Mouse (Mus musculus) gastrocnemius, postnatal 14 days (tissue): ENCODE measurements at regions not wholly inside any gene's neighbourhood (a gene's known extent, or its start where the extent isn't known, plus 50 kb on each side); places are given as distances from the start of the nearest gene placed in this dataset.

Experiments
- DNase-seq: peaks from one replicate; pipeline ENCODE4 v3.0.0; 2021; ENCODE audit warnings: mixed read lengths
- intact Hi-C: fragments of 180-260 bp; cut with DNase I; formaldehyde crosslinking; loops from one replicate; pipeline ENCODE4 v1.15.1; 2025; ENCODE audit warnings: low total_unique reads

DNA sequence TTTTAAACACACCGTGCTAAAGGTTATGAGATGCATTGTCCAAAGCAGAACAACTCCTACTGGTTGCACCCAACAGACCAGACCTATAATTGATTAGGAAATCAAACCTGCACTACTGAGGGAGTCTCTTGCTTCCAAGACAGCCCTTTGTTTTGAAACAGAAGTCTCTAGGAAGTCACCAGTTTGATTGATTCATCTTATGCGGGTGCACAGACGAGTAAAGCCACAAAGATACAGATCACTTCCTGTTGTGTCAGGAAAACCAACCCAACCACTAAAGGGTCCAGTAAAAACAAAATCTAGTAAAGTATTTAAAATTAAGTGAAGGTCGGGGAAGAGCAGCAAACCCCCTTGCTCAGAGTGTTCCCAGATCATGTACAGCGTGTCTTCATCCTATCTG is 58.3 kb upstream of the N6amt1 start:
- DNase-seq, result no peak
- intact Hi-C loops, result no loop called here

DNA sequence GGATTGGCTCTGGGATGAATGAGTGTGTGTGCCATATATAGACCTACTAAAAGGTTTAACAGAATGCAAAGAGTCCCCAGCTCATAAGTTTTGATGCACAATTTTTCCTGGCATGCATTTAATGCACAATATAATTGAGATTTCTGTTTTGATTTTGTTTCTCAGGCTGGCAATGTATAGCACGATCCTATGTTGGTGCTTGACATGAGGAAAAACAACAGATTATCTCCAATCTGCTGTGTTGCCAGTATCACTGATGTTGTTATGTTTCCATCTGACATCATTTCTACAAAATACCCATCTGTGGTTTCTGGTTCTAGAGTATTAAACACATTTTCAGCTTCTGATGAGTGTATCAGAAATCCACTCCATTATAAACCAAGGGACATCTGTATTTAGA is 61.2 kb upstream of the N6amt1 start:
- intact Hi-C loops, result no loop called here
- DNase-seq, result no peak

DNA sequence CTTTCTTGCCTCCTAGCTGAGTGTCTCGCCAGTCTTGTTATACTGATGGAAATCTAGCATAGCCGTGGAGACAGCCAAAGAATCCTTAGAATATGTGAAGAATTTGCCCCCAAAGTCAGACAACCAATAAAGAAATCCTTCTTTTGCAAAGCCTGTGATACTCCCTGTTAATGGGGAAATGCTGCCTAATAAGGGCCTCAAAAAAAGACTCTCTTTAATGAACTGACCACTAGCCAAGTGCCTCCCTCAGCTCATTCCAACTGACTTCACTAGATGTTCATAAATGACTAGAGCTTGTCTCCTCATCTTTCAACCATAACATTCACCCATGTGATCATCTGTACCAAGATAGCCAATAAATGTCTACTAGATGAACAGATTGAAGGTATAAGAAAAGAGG is 62.3 kb upstream of the N6amt1 start:
- intact Hi-C loops, result no loop called here
- DNase-seq, result no peak

DNA sequence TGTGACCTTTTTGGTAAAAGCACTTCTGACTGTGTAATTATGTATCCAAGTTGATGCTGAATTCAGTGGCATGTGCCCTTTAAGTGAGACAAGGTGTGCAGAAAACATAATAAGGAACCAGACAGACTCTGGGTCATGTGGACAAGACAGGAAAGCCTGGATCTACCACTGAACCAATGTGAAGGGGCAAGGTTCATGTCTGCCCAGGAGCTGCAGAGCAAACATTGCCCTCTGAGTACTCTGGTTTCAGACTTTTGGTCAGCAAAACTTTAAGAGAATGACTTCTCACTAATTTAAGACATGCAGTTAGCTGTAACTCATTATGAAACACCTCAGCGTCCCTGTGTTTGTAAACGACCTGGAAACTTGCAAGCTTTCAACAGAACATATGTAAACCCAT is 68.3 kb upstream of the N6amt1 start:
- intact Hi-C loops, result no loop called here
- no peak for DNase-seq

DNA sequence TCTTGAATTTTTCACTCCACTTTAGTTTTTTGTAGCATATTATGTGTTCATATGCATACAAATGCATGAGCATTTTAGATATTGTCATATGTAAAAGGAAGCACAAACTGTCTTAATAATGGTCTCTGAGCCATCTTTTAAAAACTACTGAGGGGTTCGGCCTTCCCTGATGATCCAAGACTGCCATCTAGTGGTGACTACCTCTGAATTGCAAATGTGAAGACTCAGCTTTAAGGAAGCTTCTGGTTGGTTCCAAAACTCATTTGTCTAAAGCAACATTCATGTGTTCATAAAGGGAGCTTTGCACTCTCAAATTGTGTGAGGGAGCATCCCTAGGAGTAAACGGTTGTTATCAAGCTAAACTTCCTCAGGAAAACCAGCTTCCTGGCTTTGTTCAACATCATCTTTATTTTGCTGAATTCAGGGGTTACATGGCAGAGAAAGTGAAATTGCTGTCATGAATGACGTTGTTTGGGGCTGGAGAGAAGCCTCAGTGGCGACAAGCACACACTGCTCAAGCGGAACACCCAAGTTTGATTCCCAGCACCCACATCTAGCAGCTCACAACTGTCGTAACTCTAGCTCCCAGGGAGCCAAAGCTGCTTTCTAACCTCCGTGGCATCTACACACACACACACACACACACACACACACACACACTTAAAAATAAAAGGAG is 69.0 kb upstream of the N6amt1 start:
- intact Hi-C loops, result no loop called here
- no peak for DNase-seq

DNA sequence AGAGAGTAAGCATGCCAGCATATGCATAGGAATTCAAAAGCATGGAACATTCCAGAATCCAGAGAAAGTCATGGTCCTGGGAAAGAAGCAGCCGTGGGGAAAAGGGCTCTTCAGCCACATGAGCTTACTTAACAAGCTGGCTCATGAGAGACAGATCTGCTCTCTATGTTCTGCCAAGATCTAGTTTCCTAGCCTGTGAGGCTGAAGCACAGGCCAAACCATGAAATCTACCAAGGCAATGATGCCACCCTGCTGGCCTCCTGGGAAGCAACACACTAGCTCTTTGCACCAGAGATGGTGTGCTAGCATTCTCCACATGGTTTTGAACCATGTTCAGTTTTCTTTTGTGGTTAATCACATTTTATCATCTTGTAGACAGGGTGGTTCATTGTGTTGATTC is 75.5 kb upstream of the N6amt1 start:
- DNase-seq, result peak; percentile 6
- intact Hi-C loops, result no loop called here

DNA sequence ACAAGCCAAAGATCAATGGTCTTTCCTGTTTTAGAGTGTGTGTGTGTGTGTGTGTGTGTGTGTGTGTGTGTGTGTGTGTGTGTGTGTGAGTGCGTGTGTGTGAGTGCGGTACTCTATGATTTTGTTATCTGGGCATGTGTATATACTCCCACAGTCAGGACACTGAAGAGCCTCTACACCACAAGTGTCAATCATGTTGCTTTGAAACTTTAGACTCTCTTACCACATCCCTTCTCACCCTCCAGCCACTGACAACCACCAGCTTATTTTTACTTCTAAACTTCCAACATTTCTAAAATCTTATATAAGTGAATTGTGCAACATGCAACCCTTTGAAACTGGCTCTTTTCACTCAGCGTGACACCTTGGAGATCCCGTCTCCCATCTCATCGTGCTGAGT is 81.6 kb upstream of the N6amt1 start:
- intact Hi-C loops, result no loop called here
- no peak for DNase-seq

DNA sequence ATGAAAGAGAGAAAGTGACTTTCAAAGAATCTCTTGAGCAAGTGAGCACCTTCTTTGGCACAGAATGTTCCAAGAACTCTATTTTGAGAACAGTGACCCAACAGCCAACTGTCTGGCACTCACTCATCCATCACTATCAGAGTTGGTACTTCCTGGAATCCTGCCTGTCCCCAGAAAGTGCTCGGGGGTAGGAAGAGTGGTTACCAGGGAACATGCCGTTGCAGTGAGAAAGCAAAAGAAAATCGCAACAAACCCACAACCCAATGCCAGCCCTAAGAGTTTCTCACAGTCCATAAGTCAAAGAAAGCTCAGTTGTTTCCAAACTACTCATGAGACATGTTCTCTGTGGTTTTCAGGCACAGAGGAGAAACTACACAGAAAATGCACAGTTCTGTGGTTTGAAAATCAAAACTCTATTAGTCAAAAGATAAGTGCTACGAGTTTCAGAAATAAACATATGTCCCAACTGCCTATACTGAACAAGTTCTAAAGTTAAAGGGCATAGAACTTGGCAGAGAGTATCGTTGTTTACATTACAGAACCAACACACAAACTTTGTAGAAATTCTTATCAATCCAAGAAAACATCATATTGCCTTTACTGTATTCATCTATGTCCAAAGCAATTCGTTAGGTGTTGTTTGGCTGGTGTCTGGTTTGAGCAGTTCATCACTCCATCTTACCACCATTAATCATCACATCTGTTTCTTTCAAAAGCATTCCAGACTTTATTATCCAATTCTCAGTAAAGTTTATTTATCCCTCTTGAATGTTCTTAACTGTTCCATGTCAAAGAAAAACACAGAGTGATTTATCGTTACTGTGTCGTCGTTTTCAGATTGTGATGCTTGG is 85.8 kb upstream of the N6amt1 start:
- DNase-seq, result no peak
- intact Hi-C loops, result no loop called here

DNA sequence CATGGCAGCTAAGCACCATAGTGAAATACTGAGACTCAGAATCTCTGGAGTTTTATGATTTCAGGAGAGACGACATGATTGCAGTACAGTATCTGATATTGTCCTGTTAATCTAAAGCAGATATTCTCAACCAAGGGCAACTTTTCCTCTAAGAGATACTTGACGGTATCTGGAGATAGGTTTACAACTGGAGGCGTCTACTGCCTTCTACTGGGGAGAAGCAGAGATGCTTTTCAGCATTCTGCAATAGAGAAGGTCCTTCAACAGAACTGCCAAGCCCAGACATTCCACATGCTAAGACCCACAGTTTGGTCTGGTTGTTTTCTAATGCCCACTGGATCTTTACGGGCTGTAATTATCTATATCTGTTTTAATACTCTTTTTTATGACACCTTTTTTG is 86.5 kb upstream of the N6amt1 start:
- intact Hi-C loops, result no loop called here
- no peak for DNase-seq

DNA sequence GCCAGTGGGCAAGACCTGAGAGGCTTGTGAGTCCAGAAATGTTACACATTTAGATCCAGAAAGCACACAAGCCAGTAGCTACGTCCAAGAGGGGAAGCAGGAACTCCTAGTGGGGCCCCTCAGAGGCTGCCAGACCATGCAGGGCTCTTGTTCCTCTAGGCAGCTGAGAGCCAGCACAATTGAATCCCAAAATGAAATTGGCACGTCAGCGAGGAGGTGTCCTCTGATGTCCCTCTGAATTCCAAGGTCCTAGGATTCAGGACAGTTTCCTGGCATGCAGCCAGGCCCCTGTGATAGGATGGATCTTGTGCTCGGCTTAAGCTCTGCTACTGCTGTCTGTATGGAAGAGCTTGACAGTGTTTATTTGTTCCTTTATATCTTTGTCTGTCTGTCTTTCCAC is 90.4 kb upstream of the N6amt1 start:
- intact Hi-C loops, result no loop called here
- peak; percentile 16 for DNase-seq

DNA sequence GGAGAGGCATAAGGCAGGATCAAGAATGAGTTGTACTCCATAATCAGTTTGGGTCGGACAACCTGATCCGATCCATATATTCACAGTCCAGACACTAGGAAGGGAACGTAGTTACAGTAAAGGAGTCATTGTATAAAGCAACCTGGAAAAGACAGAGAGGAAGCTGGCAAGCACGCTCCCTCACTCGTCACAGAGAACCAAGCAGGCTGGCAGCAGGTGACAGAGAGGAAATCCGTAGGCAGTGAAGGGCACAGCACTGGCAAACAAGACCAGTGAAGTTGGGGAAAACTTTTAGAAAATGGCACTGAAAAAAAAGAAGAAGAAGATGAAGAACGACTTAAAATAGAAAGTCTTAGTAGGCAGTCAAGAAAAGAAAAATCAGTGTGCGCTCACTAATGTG is 90.9 kb upstream of the N6amt1 start:
- no peak for DNase-seq
- intact Hi-C loops, result no loop called here

DNA sequence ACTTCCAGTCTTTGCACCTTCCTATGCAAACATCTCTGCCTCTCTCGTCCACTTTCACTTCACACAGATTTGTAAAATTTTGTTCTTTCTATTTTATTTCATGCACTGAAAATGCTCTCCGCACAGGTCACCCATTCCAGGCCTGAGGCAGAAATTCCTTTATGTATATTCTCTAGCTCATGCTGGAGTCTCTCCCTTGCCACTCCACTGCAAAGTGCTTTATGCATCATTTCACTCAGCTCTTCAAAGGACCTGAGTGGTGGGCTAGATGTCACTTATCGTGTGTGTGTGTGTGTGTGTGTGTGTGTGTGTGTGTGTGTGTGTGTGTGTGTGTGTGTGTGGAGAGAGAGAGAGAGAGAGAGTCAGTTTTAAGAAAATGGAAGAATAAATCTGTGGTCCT is 91.5 kb upstream of the N6amt1 start:
- intact Hi-C loops, result no loop called here
- DNase-seq, result no peak

DNA sequence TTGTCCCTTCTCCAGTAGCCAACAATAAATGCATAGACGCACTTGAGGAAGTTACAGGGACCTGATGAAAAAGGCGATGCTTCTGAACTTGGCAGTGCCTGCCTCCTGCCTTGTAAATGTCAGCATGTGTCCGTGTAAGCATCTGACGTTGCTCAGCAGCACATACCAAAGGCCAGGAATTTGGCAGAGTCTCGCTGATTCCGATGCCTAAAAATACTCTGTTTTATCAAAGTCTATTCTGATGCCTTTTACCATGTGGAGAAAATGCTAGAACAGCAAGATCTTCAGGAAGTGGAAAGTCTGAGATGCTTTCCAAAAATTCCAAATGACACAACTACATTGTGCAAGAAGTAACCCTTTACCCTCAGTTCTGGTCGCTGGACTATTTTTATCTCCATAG is 92.5 kb upstream of the N6amt1 start:
- intact Hi-C loops, result no loop called here

DNA sequence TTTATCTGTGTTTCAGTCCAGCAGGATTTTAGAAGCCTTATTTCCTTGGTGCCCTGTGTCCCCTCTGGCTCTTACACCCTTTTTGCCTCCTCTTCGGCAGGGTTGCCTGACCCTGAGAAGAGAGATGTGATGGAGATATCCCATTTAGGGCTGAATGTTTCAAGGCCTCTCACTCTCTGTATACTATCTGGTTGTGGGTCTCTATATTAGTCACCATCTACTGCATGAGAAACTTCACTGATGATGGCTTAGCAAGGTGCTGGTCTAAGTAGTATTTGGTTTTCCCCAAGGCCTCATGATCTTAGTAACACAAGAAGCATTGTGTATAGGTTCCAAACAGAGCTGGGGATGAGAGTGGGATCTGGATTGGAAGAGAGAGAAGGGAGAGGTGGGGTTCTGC is 99.2 kb upstream of the N6amt1 start:
- DNase-seq, result no peak
- intact Hi-C loops, result no loop called here

More for the DNA sequence above, 92.5 kb upstream of the N6amt1 start:
- DNase-seq, result peak; percentile 53

DNA sequence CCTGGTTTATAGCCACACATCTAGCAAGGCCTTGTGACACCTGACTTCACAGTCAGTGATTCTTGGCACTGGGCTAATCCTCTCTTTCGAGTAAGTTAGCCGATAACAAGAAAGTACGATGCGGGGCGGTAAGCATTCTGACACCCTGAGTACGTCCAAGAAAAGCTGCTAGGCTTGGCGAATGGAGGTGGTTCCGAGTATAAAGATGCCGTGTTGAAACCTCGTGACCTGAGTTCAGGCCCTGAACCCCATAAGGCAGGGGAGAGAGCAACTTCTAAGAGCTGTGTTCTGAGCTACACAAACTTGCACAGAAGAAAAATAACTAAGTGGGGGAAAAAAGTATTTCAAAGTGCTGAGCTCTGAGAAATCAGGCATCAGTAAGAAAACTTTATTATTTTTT is 103.5 kb upstream of the N6amt1 start:
- no peak for DNase-seq
- intact Hi-C loops, result no loop called here

DNA sequence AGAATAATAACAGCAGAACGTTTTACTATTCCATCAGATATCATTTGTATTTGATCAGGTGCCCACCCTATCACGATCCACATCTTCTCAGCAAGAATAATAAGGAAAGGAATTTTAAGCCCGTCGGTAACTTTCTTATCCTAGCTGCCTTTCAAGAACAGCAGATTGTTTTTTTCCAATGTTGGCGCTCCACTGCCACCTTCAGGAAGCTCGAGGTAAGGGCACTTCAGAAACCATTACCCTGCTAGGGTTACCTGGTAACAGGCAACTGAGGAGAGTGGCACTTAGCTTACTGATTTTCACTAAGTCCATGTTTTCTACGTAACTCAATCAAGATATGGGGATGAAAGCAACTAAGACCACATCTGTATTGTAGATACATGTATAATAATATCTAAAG is 104.1 kb upstream of the N6amt1 start:
- no peak for DNase-seq
- intact Hi-C loops, result loop anchor here (5.0 to 10.0 kb wide), 4 partner anchors 365 to 1435 kb away; no protein-coding TSS in a partner anchor

DNA sequence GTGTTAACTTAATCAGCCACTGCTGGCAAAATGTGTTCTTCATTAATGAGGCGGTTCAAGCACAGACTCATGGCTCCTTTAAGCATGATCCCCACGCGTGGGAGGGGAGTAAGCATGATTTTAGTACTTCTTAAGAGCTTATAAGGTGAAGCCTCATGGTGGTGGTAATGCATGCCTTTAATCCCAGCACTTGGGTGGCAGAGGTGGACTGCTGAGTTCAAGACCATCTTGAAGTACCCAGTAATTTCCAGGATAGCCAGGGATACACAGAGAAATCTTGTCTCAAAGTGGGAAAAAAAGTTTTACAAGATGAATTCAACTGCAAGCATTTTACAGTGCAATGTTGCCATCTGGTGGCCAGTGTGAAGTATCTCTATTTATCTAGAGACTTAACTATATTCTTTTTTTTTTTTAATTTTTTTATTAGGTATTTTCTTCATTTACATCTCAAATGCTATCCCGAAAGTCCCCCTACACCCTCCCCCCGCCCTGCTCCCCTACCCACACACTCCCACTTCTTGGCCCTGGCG is 105.4 kb upstream of the N6amt1 start:
- intact Hi-C loops, result loop anchor here (5.0 to 10.0 kb wide), 4 partner anchors 364 to 1434 kb away; no protein-coding TSS in a partner anchor
- DNase-seq, result peak; percentile 58

DNA sequence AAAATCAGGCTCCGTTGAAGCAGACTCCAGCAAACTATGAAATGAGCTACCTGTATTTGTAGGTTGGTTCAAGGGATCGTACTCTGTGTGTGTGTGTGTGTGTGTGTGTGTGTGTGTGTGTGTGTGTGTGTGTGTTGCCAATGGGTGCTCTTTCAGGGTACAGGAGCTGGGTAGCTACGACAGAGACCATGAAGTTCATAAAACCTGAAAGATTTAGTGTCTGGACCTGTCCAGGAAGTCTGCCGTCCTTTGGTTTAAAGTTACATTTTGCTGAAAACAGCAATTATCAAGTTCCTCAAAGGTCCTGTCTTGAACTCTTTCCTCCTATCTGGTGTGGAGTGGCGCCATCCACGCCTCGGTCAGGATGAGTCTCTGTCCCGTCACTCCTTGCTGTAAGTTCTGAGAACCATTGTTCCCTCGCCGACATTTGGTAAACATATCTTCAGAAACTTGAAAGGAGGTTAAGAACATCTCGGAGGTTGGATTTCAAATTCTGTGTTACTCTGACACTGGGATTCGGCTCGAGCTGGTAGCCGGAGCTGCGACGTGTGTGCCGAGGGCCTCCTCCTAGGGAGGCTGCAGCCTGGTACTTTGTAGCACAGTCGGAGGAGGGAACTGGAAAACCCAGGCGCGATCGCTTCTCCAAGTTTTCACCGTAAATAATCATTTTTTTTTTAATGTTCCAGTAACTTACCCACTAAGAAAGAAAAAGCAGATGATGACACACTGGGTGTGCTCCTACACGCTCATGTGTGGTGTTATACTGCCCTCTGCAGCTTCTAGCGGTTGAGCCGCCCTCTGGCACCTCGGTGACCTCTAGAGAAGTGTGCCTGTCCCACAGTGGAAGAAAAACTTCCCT is 107.8 kb upstream of the N6amt1 start:
- intact Hi-C loops, result loop anchor here (5.0 to 10.0 kb wide), 4 partner anchors 361 to 1431 kb away; no protein-coding TSS in a partner anchor
- peak; percentile 75 for DNase-seq

DNA sequence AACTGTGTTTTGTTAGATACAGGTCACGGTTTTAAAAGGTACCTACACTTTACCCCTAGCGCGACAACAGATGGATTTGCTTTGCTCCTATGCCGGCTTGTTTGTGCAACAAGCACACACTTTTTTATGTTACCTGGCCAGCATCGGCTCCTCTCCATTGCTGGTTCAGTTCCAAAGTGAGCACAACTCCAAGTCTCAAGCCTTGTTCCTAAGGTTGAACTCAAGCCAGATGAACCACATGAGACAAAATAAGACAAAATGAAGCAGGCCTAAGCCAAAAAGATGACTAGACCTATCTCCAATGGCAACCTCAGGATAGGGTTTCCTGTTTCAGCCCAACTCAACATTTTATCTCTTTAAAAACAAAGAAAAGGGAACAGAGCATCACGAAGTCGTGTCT is 108.5 kb upstream of the N6amt1 start:
- DNase-seq, result no peak
- intact Hi-C loops, result loop anchor here (5.0 to 10.0 kb wide), 4 partner anchors 361 to 1431 kb away; no protein-coding TSS in a partner anchor

DNA sequence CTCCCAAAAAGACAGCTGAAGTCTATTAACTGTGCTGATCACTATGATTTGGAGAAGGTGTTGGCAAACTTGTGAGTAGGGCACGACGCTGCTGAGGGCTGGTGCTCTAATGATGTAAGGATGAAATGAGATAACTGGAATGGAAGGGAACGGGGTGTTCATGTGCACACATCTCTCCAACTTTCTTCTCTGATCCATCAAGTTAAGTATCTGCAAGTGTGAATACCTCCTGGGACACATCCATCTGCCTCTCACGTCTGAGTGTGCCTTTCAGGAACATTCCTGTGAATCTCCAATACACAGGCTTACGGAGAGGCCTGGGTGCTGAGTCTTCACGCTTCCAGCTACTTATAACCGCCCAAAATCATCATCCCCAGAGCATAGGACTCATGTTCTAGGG is 112.0 kb upstream of the N6amt1 start:
- intact Hi-C loops, result loop anchor here (10.0 kb wide), 3 partner anchors 357 to 1427 kb away; no protein-coding TSS in a partner anchor
- no peak for DNase-seq
